Mouse (Mus musculus) A20 (cell line): ENCODE measurements around the gene Maged2.
"Not testable (repeated sequence)": the region's sequence is repeated elsewhere in the genome, so short reads cannot be mapped to it uniquely, and the experiment has no call there.

Source experiments
- DNase-seq: peaks from one replicate; pipeline ENCODE4 v3.0.0-alpha.2; 2011; ENCODE audit warnings: low read depth, low spot score

Maged2 gene

GRCm38 (mm10) chrX:150814139-150814469 lies at the start of gene Maged2:
Gene Maged2 (minus strand): TSS chrX:150814345.
- peak; percentile 5 for DNase-seq

- no peak for DNase-seq
Measured at GRCm38 (mm10) chrX:150848230-150848629, 34.1 kb upstream of the Maged2 start.

GRCm38 (mm10) chrX:150845480-150846205 lies 31.5 kb upstream of the Maged2 start:
- DNase-seq = not testable (repeated sequence)

- peak; percentile 1 for DNase-seq
Measured at GRCm38 (mm10) chrX:150843257-150843656, 29.1 kb upstream of the Maged2 start.

GRCm38 (mm10) chrX:150830297-150830696 lies 16.2 kb upstream of the Maged2 start:
- DNase-seq = no peak

- DNase-seq = no peak
Measured at GRCm38 (mm10) chrX:150817278-150817677, 3.1 kb upstream of the Maged2 start.

GRCm38 (mm10) chrX:150815601-150816000 lies 1.5 kb upstream of the Maged2 start:
- DNase-seq = no peak

- no peak for DNase-seq
Measured at GRCm38 (mm10) chrX:150813464-150814138, 544 bp downstream of the Maged2 start.

- DNase-seq = peak; percentile 91
Measured at GRCm38 (mm10) chrX:150812787-150813298, 1.3 kb downstream of the Maged2 start.

GRCm38 (mm10) chrX:150800987-150801386 lies 13.2 kb downstream of the Maged2 start:
- not testable (repeated sequence) for DNase-seq

- DNase-seq = not testable (repeated sequence)
Measured at GRCm38 (mm10) chrX:150798493-150799177, 15.5 kb downstream of the Maged2 start.
